Mouse (Mus musculus): ENCODE measurements around the gene Kctd17.

GRCm38 (mm10) chr15:78480991-78481390, 52.6 kb downstream of the Kctd17 start:
- no peak for TF ChIP-seq CTCF (IDR thresholded peaks at IDR 0.05; ENCODE audit: insufficient read depth, low read depth, low read length)
- TF ChIP-seq POLR2A (IDR thresholded peaks at IDR 0.05; ENCODE audit: insufficient read depth, low read depth, low read length), result no peak

Data from olfactory bulb, adult 2 months (tissue).